Mouse (Mus musculus) kidney, embryonic 16.5 days (tissue): ENCODE measurements around the gene Fgfrl1. TPM values are rescaled to one million over a fixed set of nuclear protein-coding genes. Genes with fewer than 3 reads are reported as not detected.

ENCODE experiments used
- ATAC-seq: fragments of 200-750 bp; cut with Nextera tagmentation; 2 replicates; pipeline ENCODE4 v1.8.0; 2017; ENCODE audit warnings: moderate TSS enrichment; ENCODE audit not compliant: low FRiP score, low TSS enrichment
- H3K27ac ChIP-seq: fragments of 300-500 bp; sonication (generic); 2 replicates; pipeline ENCODE4 v1.5.1; 2014; ENCODE audit warnings: low read length
- H3K27me3 ChIP-seq: fragments of 300-500 bp; sonication (generic); 2 replicates; pipeline ENCODE4 v1.6.1; 2014; ENCODE audit warnings: low read length, control low read depth, mixed read lengths; ENCODE audit not compliant: insufficient read depth
- H3K36me3 ChIP-seq: fragments of 300-500 bp; sonication (generic); 2 replicates; pipeline ENCODE4 v1.6.1; 2014; ENCODE audit warnings: low read length, control low read depth, mixed read lengths; ENCODE audit not compliant: insufficient read depth
- H3K4me1 ChIP-seq: fragments of 300-500 bp; sonication (generic); 2 replicates; pipeline ENCODE4 v1.6.1; 2014; ENCODE audit warnings: low read length, control low read depth, mixed read lengths; ENCODE audit not compliant: insufficient read depth
- H3K4me2 ChIP-seq: fragments of 300-500 bp; sonication (generic); replicated peaks from 2 replicates; pipeline ENCODE4 v1.6.1; 2014; ENCODE audit warnings: low read depth, low read length
- H3K4me3 ChIP-seq: fragments of 300-500 bp; sonication (generic); 2 replicates; pipeline ENCODE4 v1.5.1; 2014; ENCODE audit warnings: mild to moderate bottlenecking, low read length
- H3K9ac ChIP-seq: fragments of 300-500 bp; sonication (generic); replicated peaks from 2 replicates; pipeline ENCODE4 v1.6.1; 2014; ENCODE audit warnings: low read length
- H3K9me3 ChIP-seq: fragments of 300-500 bp; sonication (generic); 2 replicates; pipeline ENCODE4 v1.6.1; 2016; ENCODE audit warnings: low read length, control low read depth
- WGBS: fragments of 180-500 bp; shearing (Covaris S2); extraction: QIAGEN DNeasy Blood & Tissue Kit; methylation state at CpG from one replicate; pipeline ENCODE4 v1.1.7; 2014; 5-methylcytosine and 5-hydroxymethylcytosine counted together
- polyA plus RNA-seq: library from polyadenylated mRNA; unstranded; fragments of >200 nt; fragmentation: Nextera tagmentation; extraction: Ambion mirVana; gene quantifications from 2 replicates; pipeline ENCODE4 v1.2.1, GENCODE M21; 2015

Fgfrl1 gene
- polyA plus RNA-seq, 1 experiment from 2014 or later, result 13.8 TPM

- Histone ChIP-seq H3K27ac (no peak overlapping the region), H3K4me1 (no peaks in the 10 kb centered on the region), H3K4me2 (no peak overlapping the region), H3K36me3 (0 out of 2 replicates have a peak, but pooled peaks cover 4% of the 10 kb centered on the region), H3K27me3 (no peaks in the 10 kb centered on the region), H3K4me3 (no peak overlapping the region), H3K9me3 (no peaks in the 10 kb centered on the region), H3K9ac (no peak overlapping the region)
- WGBS, result 83% methylated on average over 6 of the region's 6 CpGs
- no peak for ATAC-seq
Measured at GRCm38 (mm10) chr5:108711968-108712367, 19.8 kb downstream of the Fgfrl1 start.

DNA sequence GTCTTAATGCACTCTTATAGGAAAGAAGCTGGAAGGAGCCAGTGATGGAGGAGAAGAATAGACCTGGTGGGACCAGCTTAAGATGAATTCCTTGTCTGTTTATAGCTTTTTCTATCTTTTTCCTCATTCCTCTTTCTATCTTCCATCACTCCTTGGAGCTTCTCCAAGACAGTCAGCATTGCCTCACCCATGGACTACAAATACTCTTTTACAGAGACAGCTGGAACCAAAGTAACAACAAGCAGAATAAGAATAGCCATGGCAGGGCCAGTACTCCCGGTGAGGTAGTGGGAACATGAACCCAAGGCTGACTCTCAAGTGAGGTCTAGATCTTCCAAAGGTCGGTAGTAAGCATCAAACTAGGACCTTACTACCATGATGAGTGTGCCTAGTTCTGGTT lies 20.9 kb downstream of the Fgfrl1 start:
- Histone ChIP-seq H3K9ac (no peak overlapping the region), H3K4me2 (no peak overlapping the region), H3K27me3 (no peaks in the 10 kb centered on the region), H3K27ac (no peak overlapping the region), H3K4me3 (no peak overlapping the region), H3K9me3 (no peaks in the 10 kb centered on the region), H3K4me1 (no peaks in the 10 kb centered on the region), H3K36me3 (0 out of 2 replicates have a peak, but pooled peaks cover 3% of the 10 kb centered on the region)
- 83% methylated on average over 2 of the region's 2 CpGs for WGBS
- ATAC-seq, result no peak

GRCm38 (mm10) chr5:108713691-108714090 lies 21.5 kb downstream of the Fgfrl1 start:
- no peak overlapping the region for H3K9ac ChIP-seq
- no peak overlapping the region for H3K4me3 ChIP-seq

DNA sequence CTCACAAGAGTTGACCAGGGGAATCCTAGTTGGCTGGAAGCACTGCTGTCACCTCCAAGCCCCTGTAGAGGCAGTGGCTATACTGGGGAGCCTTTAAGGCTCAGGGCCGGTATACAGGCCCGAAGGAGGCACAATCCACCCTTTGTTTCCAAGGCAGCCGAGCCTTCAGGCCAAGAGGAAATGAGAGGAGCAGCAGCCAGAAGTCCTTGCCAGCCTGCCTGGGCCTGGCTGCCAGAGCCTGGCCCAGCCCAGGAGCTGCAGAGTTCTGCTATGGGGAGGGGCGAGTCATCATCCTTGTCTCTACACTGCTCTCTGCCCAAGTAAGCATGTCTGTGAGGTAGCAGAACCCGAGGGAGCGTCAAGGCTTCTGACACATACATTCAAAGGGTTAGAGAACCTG lies 22.0 kb downstream of the Fgfrl1 start:
- ATAC-seq, result no peak
- Histone ChIP-seq H3K4me3 (no peak overlapping the region), H3K9ac (no peak overlapping the region), H3K36me3 (no peaks in the 10 kb centered on the region), H3K27ac (no peak overlapping the region), H3K27me3 (no peaks in the 10 kb centered on the region), H3K9me3 (no peaks in the 10 kb centered on the region), H3K4me1 (no peaks in the 10 kb centered on the region), H3K4me2 (no peak overlapping the region)
- 52% methylated on average over 6 of the region's 6 CpGs for WGBS

More at GRCm38 (mm10) chr5:108713691-108714090, 21.5 kb downstream of the Fgfrl1 start:
- Histone ChIP-seq H3K4me1 (no peaks in the 10 kb centered on the region), H3K27me3 (no peaks in the 10 kb centered on the region), H3K9me3 (no peaks in the 10 kb centered on the region), H3K36me3 (no peaks in the 10 kb centered on the region), H3K27ac (no peak overlapping the region), H3K4me2 (no peak overlapping the region)
- no peak for ATAC-seq

DNA sequence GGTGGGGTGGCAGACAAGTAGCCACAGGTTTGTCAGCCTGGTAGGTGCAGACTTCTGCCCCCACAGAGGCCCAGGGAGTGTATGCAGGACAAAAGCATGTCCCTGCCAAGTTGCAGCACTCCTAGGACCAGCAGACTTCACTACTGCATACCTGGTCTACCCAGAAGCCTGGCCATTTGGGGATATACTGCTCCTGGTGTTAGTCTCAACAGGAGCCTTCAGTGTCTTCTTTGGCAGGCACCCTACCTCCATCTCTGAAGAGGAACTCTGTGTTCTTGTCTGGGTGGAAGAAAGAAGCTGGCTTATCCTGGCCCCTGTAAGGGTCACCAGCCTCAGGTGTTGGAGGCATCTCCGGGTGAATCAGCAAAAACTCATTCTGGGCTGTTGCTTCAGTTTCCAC lies 23.8 kb downstream of the Fgfrl1 start:
- H3K9ac ChIP-seq, result no peak overlapping the region
- no peaks in the 10 kb centered on the region for H3K27me3 ChIP-seq
- no peaks in the 10 kb centered on the region for H3K36me3 ChIP-seq
- H3K9me3 ChIP-seq, result no peaks in the 10 kb centered on the region
- ATAC-seq, result no peak
- no peak overlapping the region for H3K27ac ChIP-seq
- 73% methylated on average over 1 of the region's 1 CpGs for WGBS
- H3K4me3 ChIP-seq, result no peak overlapping the region
- no peak overlapping the region for H3K4me2 ChIP-seq
- no peaks in the 10 kb centered on the region for H3K4me1 ChIP-seq

- no peak overlapping the region for H3K4me3 ChIP-seq
- no peak overlapping the region for H3K27ac ChIP-seq
- H3K27me3 ChIP-seq, result no peaks in the 10 kb centered on the region
- no peak overlapping the region for H3K4me2 ChIP-seq
- H3K9ac ChIP-seq, result no peak overlapping the region
- ATAC-seq, result peak; percentile 44; the same call in 1 of the 2 replicates
- no peaks in the 10 kb centered on the region for H3K9me3 ChIP-seq
- no peaks in the 10 kb centered on the region for H3K36me3 ChIP-seq
- 39% methylated on average over 4 of the region's 4 CpGs for WGBS
- H3K4me1 ChIP-seq, result no peaks in the 10 kb centered on the region
Measured at GRCm38 (mm10) chr5:108718051-108718450, 25.9 kb downstream of the Fgfrl1 start.

DNA sequence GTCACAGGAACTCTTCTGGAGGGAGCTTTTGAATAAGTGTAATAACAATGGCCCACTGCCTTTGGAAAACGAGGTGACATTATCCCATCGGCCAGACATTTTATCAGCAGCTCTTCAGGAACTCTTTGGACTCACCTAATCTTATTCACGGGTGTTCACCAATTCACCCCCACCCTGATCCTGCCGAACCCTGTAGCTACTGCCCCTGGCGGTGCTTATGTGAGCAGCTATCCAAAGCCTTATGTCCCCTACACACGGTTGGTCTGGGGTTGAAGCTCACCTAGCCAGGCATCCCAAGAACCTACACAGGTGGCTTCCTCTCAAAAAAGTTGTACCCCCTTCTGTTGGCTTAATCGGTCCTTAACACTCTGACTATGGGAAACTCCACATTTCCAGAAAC lies 27.6 kb downstream of the Fgfrl1 start:
- H3K9me3 ChIP-seq, result no peaks in the 10 kb centered on the region
- no peak overlapping the region for H3K4me3 ChIP-seq
- H3K27me3 ChIP-seq, result no peaks in the 10 kb centered on the region
- no peak overlapping the region for H3K9ac ChIP-seq
- H3K4me1 ChIP-seq, result no peaks in the 10 kb centered on the region
- no peak overlapping the region for H3K4me2 ChIP-seq
- H3K27ac ChIP-seq, result no peak overlapping the region
- ATAC-seq, result no peak
- no peaks in the 10 kb centered on the region for H3K36me3 ChIP-seq
- WGBS, result 72% methylated on average over 7 of the region's 7 CpGs

GRCm38 (mm10) chr5:108724006-108724405 lies 31.8 kb downstream of the Fgfrl1 start:
- no peak for ATAC-seq
- Histone ChIP-seq H3K9ac (no peak overlapping the region), H3K4me1 (no peaks in the 10 kb centered on the region), H3K27me3 (no peaks in the 10 kb centered on the region), H3K27ac (no peak overlapping the region), H3K4me3 (no peak overlapping the region), H3K4me2 (no peak overlapping the region), H3K9me3 (no peaks in the 10 kb centered on the region), H3K36me3 (no peaks in the 10 kb centered on the region)
- 55% methylated on average over 2 of the region's 2 CpGs for WGBS

GRCm38 (mm10) chr5:108726557-108727248 lies 34.5 kb downstream of the Fgfrl1 start:
- peak; percentile 91; the same call in 1 of the 2 replicates for ATAC-seq
- H3K9me3 ChIP-seq, result no peaks in the 10 kb centered on the region
- 18% methylated on average over 5 of the region's 5 CpGs for WGBS
- H3K36me3 ChIP-seq, result no peaks in the 10 kb centered on the region
- no peak overlapping the region for H3K9ac ChIP-seq
- no peak overlapping the region for H3K4me3 ChIP-seq
- H3K4me1 ChIP-seq, result no peaks in the 10 kb centered on the region
- H3K27me3 ChIP-seq, result no peaks in the 10 kb centered on the region
- H3K4me2 ChIP-seq, result no peak overlapping the region
- no peak overlapping the region for H3K27ac ChIP-seq

GRCm38 (mm10) chr5:108727425-108727824 lies 35.2 kb downstream of the Fgfrl1 start:
- Histone ChIP-seq H3K9me3 (no peaks in the 10 kb centered on the region), H3K4me2 (no peak overlapping the region), H3K27me3 (no peaks in the 10 kb centered on the region), H3K36me3 (no peaks in the 10 kb centered on the region), H3K4me1 (no peaks in the 10 kb centered on the region), H3K4me3 (no peak overlapping the region), H3K9ac (no peak overlapping the region), H3K27ac (no peak overlapping the region)
- WGBS, result 72% methylated on average over 1 of the region's 1 CpGs
- no peak for ATAC-seq
